Mouse (Mus musculus): ENCODE results near the gene Bmp4. TPM values are rescaled to one million over a fixed set of nuclear protein-coding genes. Genes with fewer than 3 reads are reported as not detected.
A peak's percentile ranks its signal among the peaks of the same experiment; 100 is the strongest.

Bmp4 gene
- polyA plus RNA-seq (2015; fragmentation: Nextera tagmentation; extraction: Ambion mirVana), result 74.9 and 82.5 TPM in 2 replicates

DNA sequence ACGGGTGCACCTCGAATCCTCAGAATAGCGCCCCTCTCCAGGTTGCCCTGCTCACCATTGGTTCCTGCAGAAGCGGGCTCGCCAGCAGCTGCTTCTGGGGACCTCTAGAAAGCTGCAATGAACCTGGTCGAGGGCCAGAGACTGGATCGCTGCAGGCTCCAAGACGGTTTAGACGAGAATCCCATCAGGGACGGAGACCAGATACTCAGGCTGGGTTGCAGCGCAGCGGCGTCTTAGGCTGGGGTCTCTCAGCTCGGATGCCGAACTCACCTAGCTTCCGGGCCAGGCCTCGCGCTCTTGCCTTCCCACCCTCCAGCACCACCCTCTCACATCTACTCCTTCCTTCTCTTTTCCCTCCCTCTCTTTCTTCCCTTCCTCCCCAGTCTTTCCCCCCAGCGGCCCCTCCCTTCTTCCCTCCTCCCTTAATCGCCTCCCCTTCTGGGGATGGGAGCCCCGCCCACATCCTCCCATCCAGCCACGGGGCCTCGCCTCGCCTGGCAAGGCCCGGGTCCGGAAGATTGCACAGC lies at the start of gene Bmp4:
TSS of gene Bmp4 (minus strand) at position 421 of the 527 bp plus-strand sequence.
- Histone ChIP-seq H3K4me3 (peak within 1 kb of the TSS; percentile 63), H3K4me2 (peak within 1 kb of the TSS; percentile 74), H3K36me3 (no peaks in the 10 kb centered on the region), H3K9ac (peak within 1 kb of the TSS; percentile 86), H3K4me1 (peaks cover 24% of the 10 kb centered on the region), H3K27me3 (peaks cover 15% of the 10 kb centered on the region), H3K27ac (peak within 1 kb of the TSS; percentile 96), H3K9me3 (no peaks in the 10 kb centered on the region)
- peak; percentile 46; the same call in 1 of the 2 replicates for ATAC-seq (ENCODE audit: insufficient number of reproducible peaks, insufficient read depth, low FRiP score, low TSS enrichment, low read depth)
- under 1% methylated on average over 26 of the region's 26 CpGs for WGBS

DNA sequence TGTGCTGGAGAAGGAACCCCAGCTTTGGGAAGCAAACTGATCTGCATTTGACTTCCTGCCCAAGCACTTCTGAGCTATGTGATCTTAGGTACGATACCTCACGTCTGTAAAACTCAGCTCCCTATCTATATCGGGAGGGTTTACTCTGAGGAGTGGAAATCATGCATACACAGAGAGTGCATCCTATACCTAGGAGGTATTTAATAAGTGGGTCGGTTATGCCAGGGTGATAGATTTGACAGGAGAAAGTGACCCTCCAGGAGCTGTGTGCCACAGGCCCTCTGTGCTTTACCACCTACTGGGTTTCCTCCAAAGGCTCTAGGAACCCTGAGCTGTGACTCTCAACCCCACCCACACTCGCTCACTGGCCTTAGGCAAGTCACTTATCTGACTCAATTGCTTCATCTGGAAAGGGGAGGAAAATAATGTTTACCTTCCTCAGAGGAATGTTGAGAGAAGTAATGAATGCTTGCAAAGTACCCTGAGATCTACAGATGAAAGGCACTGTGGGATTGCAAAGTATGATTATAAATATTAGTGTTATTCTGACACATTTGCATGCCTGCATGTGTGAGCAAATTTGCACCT lies 49.1 kb upstream of the Bmp4 start:
- H3K27me3 ChIP-seq, result no peaks in the 10 kb centered on the region
- no peak overlapping the region for H3K4me2 ChIP-seq
- WGBS, result 82% methylated on average over 5 of the region's 5 CpGs
- H3K27ac ChIP-seq, result no peak overlapping the region
- no peak overlapping the region for H3K4me3 ChIP-seq
- no peaks in the 10 kb centered on the region for H3K36me3 ChIP-seq
- ATAC-seq (ENCODE audit: insufficient number of reproducible peaks, insufficient read depth, low FRiP score, low TSS enrichment, low read depth), result no peak
- H3K4me1 ChIP-seq, result peaks cover 16% of the 10 kb centered on the region
- no peaks in the 10 kb centered on the region for H3K9me3 ChIP-seq
- no peak overlapping the region for H3K9ac ChIP-seq

DNA sequence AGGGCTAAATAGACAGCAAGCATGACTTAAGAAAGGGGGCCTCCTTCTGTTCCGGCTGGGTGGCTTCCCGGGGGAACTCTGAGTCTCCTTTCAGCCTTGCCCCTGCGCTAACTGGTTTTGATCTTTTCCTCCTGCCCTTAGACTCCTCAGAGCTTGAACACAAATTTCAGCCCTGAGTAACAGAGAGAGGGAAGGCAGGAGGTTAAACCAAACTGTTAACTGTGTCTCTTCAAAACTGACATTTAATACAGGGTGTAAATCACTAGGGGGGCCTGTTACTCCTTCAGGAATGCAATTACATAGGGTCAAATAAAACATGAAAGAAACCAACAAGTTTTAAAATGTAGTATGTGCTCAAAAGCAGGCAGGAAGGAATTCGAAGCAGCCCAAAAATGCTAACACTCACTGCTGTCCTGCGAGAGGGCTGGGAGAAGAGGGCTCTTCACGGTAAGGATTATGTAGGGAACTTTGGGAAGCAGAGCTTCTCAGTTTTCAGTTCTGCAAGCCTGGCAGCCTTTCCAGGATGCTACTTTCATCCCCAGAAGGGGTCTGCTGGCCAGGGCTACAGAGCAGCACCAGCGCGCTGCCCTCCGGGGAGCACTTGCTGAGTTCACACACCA lies 46.1 kb upstream of the Bmp4 start:
- Histone ChIP-seq H3K36me3 (no peaks in the 10 kb centered on the region), H3K4me2 (peak overlapping the region; percentile 44), H3K4me3 (no peak overlapping the region), H3K9me3 (no peaks in the 10 kb centered on the region), H3K9ac (no peak overlapping the region), H3K27ac (peak overlapping the region; percentile 35; the same call in 1 of the 2 replicates), H3K4me1 (peaks cover 16% of the 10 kb centered on the region), H3K27me3 (no peaks in the 10 kb centered on the region)
- no peak for ATAC-seq (ENCODE audit: insufficient number of reproducible peaks, insufficient read depth, low FRiP score, low TSS enrichment, low read depth)
- WGBS, result 5% methylated on average over 9 of the region's 9 CpGs

DNA sequence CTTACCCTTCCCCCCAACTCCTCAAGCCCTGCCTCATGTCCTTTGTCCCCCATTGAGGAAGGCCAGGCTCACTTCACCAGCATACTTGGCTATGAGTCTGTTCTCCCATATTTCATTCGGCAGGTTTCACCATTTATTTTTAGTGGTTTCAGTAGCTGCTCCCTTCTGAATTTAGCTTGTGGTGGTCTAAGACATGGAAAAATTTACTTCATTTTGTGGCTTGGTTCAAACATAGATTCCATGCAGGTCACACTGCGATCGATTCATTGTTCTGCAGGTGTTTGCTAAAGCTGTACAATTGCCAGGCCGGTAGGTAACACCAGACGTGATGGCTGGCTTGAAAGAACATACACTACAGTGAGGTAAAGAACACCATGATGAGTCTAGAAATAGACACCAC lies 39.8 kb upstream of the Bmp4 start:
- Histone ChIP-seq H3K27me3 (no peaks in the 10 kb centered on the region), H3K4me1 (no peaks in the 10 kb centered on the region), H3K9ac (no peak overlapping the region), H3K9me3 (no peaks in the 10 kb centered on the region), H3K4me3 (no peak overlapping the region), H3K36me3 (no peaks in the 10 kb centered on the region), H3K4me2 (no peak overlapping the region), H3K27ac (no peak overlapping the region)
- no peak for ATAC-seq (ENCODE audit: insufficient number of reproducible peaks, insufficient read depth, low FRiP score, low TSS enrichment, low read depth)
- 92% methylated on average over 5 of the region's 5 CpGs for WGBS

DNA sequence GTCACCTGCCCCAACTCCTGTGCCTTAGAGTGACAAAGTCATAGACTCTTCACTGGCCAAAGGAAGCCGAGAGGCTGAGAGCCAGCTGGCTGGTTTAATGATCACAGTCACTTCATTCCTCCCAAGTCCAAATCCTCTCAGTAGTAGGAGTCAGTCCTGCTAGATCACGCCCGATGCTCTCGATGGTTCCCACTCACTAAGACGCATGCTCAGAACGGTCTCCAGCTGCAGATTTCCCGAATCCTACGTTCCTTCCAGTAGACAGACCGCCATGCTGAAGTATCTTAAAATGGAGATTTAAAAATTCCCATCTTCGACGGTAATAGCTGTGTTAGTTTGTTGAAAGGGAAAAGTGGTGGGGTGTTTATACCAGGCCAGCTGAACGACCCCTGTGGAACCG lies 36.8 kb upstream of the Bmp4 start:
- WGBS, result 92% methylated on average over 13 of the region's 13 CpGs

DNA sequence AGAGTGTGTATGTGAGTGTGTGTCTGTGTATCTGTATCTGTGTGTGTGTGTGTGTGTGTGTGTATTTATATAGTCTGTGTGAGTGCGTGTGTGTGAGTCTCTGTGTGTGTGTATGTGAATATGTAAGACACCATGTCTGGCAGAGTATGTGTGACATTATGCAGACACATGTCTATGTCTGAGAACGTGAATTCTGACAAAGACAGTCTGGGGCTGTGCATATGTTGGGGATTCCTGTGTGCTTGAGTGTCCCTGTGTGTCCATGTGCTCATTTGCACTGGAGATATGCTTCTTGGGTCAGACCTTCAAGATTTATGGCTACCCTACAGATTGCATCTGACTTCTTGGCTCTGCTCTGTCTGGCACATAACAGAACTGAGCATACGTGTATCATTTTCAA lies 31.4 kb upstream of the Bmp4 start:
- H3K4me1 ChIP-seq, result peaks cover 13% of the 10 kb centered on the region
- no peak overlapping the region for H3K4me3 ChIP-seq
- no peak overlapping the region for H3K4me2 ChIP-seq
- ATAC-seq (ENCODE audit: insufficient number of reproducible peaks, insufficient read depth, low FRiP score, low TSS enrichment, low read depth), result no peak
- no peaks in the 10 kb centered on the region for H3K36me3 ChIP-seq
- no peak overlapping the region for H3K9ac ChIP-seq
- H3K9me3 ChIP-seq, result no peaks in the 10 kb centered on the region
- H3K27me3 ChIP-seq, result no peaks in the 10 kb centered on the region
- WGBS, result 79% methylated on average over 3 of the region's 3 CpGs
- H3K27ac ChIP-seq, result no peak overlapping the region

More for the DNA sequence above, 36.8 kb upstream of the Bmp4 start:
- Histone ChIP-seq H3K9me3 (no peaks in the 10 kb centered on the region), H3K27ac (no peak overlapping the region), H3K4me1 (no peaks in the 10 kb centered on the region), H3K4me3 (no peak overlapping the region), H3K36me3 (no peaks in the 10 kb centered on the region), H3K9ac (no peak overlapping the region), H3K4me2 (no peak overlapping the region), H3K27me3 (no peaks in the 10 kb centered on the region)
- ATAC-seq (ENCODE audit: insufficient number of reproducible peaks, insufficient read depth, low FRiP score, low TSS enrichment, low read depth), result no peak

DNA sequence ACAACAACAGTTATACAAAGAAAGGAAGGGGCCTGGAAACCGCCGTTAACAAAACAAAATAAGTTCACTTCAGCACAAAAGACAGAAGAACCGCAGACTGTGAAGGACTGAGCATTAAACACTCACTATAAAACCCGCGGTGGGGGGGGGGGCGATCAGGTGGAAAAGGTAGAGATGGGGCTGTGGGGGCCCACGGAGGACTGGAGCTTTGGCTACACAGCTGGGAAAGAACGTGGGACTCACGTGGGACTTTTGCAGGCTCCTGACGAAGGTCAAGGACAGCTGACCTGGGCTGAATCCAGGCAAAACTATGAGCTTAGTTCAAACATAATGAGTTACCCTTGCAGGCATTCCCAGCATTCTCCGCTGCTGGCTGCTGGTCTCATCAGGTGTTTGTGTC lies 28.8 kb upstream of the Bmp4 start:
- Histone ChIP-seq H3K9me3 (no peaks in the 10 kb centered on the region), H3K4me1 (peaks cover 13% of the 10 kb centered on the region), H3K27me3 (no peaks in the 10 kb centered on the region), H3K36me3 (no peaks in the 10 kb centered on the region), H3K4me2 (no peak overlapping the region), H3K9ac (no peak overlapping the region), H3K4me3 (no peak overlapping the region), H3K27ac (no peak overlapping the region)
- 52% methylated on average over 11 of the region's 11 CpGs for WGBS
- ATAC-seq (ENCODE audit: insufficient number of reproducible peaks, insufficient read depth, low FRiP score, low TSS enrichment, low read depth), result no peak

DNA sequence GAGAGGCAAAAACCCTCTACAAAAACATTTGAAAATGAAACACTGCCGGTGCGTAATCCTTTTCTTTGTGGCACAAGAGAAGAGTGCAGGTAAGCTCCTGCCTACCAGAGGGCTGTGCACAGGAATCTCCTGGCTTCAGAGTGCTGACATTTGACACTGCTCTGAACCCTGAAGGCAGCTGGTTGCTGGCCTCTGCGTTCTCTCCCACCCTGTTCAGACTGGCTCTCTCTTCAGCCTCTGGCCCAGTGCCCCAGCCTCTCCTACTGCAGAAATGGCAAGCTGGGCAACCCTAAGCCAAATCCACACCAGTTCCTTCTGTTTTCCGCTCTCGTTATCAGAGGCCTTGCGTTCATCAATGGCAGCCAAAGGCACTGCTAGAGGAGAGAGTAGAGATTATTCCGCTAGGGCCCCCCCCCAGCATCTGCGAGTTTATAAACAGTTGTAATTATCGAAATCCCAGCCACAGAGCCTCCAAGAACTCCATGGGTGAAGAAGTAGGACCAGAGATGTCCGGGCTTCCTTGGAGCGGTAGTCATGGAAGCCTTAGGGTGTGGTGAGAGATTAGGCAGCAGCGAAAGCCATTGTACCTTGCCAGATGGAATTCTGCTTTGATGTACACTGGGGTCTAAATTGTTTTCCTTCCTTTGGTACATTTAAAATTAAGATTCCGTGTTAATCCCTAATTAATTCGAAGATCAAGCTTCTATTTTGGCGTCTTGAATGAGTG lies 28.1 kb upstream of the Bmp4 start:
- Histone ChIP-seq H3K27ac (no peak overlapping the region), H3K36me3 (no peaks in the 10 kb centered on the region), H3K9me3 (no peaks in the 10 kb centered on the region), H3K27me3 (no peaks in the 10 kb centered on the region), H3K9ac (no peak overlapping the region), H3K4me2 (no peak overlapping the region), H3K4me3 (no peak overlapping the region), H3K4me1 (peaks cover 13% of the 10 kb centered on the region)
- ATAC-seq (ENCODE audit: insufficient number of reproducible peaks, insufficient read depth, low FRiP score, low TSS enrichment, low read depth), result no peak
- WGBS, result 59% methylated on average over 15 of the region's 15 CpGs

DNA sequence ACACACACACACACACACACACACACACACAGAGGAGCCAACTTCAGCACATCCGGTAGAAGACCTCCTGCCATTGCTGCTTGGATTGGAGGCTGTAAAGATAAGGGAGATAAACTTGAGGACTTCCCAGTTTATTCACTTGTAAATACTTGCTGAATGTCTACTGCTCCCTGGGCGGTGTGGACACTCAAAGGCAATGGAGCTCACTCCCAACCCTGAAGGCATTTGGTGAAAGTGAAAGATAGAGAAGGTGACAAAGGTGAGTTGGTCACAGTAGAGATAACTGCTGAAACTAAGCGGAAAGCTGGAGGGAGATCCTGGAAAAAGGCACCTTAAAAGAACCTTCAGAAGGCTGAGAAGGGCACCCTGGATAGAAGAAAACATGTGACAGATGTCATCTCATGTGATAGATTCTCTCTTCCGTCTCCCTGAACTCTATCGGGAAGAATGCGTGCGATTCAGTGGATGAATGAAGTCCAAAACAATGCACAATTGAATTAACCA lies 22.1 kb upstream of the Bmp4 start:
- Histone ChIP-seq H3K36me3 (no peaks in the 10 kb centered on the region), H3K27me3 (no peaks in the 10 kb centered on the region)
- WGBS, result 82% methylated on average over 7 of the region's 7 CpGs

DNA sequence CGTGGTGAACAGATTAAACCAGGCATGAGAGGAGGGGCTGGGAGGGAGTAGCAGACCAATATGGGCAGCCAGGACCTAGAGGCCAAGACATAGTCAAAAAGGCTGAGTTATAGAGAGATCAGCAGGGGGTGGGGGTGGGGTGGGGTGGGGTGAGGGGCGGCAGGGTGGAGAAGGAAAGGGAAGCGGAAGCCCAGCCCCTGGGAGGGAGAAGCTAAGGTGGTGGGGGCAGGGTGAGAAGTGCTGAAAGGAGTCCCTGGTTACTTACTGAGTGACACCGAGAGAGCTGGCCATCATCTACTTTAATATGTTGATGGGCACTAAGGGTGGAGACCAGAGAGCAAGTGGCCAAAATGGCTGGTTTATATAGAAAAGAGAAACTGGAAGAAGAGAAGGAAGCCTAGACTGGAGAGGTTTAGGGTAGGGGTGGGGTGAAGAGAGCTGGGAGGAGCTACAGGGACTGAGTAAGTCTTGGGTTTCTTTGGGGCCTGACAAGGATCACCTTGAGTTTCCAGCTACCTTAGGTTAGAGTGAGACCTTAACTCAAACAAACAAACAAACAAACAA lies 20.2 kb upstream of the Bmp4 start:
- 66% methylated on average over 4 of the region's 4 CpGs for WGBS
- H3K4me2 ChIP-seq, result no peak overlapping the region
- H3K36me3 ChIP-seq, result no peaks in the 10 kb centered on the region
- ATAC-seq (ENCODE audit: insufficient number of reproducible peaks, insufficient read depth, low FRiP score, low TSS enrichment, low read depth), result no peak
- H3K9ac ChIP-seq, result no peak overlapping the region
- no peaks in the 10 kb centered on the region for H3K4me1 ChIP-seq
- no peaks in the 10 kb centered on the region for H3K27me3 ChIP-seq
- H3K9me3 ChIP-seq, result no peaks in the 10 kb centered on the region
- no peak overlapping the region for H3K4me3 ChIP-seq
- H3K27ac ChIP-seq, result no peak overlapping the region

More for the DNA sequence above, 22.1 kb upstream of the Bmp4 start:
- Histone ChIP-seq H3K4me1 (no peaks in the 10 kb centered on the region), H3K4me2 (no peak overlapping the region), H3K9ac (no peak overlapping the region), H3K4me3 (no peak overlapping the region), H3K27ac (no peak overlapping the region), H3K9me3 (no peaks in the 10 kb centered on the region)
- ATAC-seq (ENCODE audit: insufficient number of reproducible peaks, insufficient read depth, low FRiP score, low TSS enrichment, low read depth), result no peak

DNA sequence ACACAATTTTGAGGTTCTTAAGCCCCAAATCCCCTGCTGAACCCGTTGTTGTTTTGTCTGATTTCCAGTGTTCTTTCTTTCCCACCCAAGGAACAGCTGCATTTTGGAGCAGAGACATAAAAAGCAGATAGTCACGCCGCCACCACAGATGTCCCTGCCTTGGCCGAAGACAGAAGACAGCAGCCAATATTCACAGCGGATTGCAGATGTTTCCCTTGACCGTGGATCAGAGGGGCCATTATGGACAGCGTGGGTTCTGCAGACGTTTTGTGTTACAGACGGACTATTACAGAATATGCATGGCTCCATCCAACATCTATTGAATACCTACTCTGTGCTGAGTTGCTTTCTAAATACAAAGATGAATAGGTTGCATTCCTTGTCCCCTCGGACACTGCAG lies 18.5 kb upstream of the Bmp4 start:
- H3K9ac ChIP-seq, result no peak overlapping the region
- WGBS, result 77% methylated on average over 10 of the region's 10 CpGs

More for the DNA sequence above, 18.5 kb upstream of the Bmp4 start:
- Histone ChIP-seq H3K27ac (no peak overlapping the region), H3K4me1 (no peaks in the 10 kb centered on the region), H3K36me3 (no peaks in the 10 kb centered on the region), H3K4me3 (no peak overlapping the region), H3K27me3 (no peaks in the 10 kb centered on the region), H3K4me2 (no peak overlapping the region), H3K9me3 (no peaks in the 10 kb centered on the region)
- no peak for ATAC-seq (ENCODE audit: insufficient number of reproducible peaks, insufficient read depth, low FRiP score, low TSS enrichment, low read depth)
